Mouse (Mus musculus): ENCODE results near the gene Trim71.

DNA sequence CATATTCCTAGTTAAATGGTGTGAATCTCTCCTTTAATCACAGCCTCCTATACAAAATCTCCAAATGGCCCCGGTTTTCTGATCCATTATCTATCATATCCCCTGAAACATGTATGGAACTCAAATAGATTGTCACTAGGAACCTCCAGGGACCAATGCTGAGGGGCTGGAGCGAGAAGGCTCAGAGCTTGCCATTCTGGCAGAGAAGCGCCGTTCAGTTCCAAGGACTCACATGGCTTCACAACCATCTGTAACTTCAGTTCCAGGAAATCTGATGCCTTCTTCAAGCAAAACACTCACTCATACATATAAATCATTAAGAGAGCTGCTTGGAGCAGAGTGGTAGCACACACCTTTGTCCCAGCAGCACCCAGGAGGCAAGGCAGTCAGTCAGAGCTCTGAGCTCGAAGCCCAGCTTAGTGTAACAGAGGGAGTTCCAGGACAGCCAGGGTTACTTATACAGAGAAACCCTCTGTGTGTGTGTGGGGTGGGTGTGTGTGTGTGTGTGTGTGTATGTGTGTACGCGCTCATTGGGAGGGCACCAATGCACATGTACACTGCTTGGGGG is 25.1 kb downstream of the Trim71 start:
- TF ChIP-seq MAFK (IDR thresholded peaks at IDR 0.05; ENCODE audit: insufficient read depth, low read depth, low read length) (no peak), HCFC1 (IDR thresholded peaks at IDR 0.05; ENCODE audit: borderline replicate concordance, insufficient read depth, low read length) (no peak)

Data from ES-E14 (cell line).